Mouse (Mus musculus): ENCODE results near the gene Dnase1l3.
"Not testable (repeated sequence)": the region's sequence is repeated elsewhere in the genome, so short reads cannot be mapped to it uniquely, and the experiment has no call there.

Dnase1l3 gene

DNA sequence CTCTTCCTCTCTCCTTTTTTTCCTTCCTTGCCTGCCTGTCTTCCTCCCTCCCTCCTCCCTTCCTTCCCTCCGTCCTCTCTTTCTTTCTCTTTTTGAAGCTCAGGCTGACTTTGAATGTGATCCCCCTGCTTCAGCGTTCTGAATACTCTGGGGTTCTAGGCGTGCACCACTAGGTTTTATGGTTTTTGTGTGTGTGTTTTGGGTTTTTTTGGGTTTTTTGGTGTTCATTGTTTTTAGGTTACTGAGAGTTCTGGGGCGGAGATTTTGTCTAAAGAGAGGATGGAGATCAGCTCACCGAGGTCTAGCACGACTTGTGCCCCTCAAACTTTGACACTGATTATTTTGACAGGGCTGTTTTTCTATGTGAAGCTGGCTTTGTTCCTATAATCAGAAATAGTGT is 17.6 kb upstream of the Dnase1l3 start:
- no peak for DNase-seq (ENCODE audit: low spot score)

DNA sequence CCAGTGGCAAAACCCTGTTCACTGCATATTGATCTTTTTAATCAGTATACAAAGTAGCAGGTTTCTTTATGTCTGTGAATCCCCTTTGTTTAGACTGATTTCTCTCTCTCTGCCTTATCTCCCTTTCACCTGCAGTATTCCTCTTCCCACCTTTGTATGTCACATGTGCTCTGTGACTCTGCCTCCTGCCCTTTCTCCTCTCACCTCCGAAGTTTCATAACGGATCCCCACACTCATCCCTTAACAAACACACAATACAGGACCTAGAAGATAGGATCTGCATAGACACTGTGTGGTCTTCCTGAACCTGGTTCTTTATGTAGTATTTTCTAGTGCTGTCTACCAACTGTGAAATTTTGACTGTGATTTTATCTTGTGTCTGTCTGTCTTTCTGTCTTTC is 16.9 kb upstream of the Dnase1l3 start:
- DNase-seq (ENCODE audit: low spot score) = no peak

DNA sequence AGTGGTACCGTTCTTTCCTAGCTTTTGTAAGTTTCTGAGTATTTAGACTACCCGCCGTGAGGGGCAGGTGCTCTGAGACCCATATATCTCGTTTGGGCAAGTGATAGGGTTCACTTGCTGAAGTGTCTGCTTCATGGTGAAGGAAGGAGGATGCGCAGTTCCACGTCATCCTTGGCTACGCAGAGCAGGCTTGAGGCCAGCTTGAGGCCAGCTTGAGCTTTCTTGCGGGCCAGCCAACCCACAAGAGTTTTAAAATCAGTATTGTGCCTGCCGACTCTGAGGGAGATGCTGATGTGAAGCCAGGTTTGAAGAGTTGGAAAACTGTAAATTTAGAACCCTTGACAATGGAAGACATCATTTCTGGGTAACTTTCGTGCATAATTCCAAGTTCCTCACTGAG is 13.6 kb upstream of the Dnase1l3 start:
- no peak for DNase-seq (ENCODE audit: low spot score)

DNA sequence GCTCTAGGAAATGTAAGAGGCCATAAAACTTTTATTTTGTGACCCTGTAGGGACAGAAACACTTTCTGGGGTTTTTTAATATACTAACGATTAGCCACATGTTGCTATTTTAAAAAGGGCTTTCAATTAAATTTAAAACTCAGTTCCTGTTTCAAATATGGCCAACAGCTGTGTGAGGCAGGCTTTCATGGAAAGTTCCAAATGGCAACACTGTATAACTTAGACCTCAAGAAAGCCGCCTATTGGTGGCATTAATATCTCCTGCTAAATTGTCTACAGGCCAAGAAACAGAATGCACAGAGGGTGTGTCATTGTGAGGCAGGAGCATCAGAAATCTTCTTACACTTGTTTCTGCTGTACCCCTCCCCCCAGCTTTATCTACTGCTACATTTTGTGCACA is 13.1 kb upstream of the Dnase1l3 start:
- DNase-seq (ENCODE audit: low spot score) = no peak

DNA sequence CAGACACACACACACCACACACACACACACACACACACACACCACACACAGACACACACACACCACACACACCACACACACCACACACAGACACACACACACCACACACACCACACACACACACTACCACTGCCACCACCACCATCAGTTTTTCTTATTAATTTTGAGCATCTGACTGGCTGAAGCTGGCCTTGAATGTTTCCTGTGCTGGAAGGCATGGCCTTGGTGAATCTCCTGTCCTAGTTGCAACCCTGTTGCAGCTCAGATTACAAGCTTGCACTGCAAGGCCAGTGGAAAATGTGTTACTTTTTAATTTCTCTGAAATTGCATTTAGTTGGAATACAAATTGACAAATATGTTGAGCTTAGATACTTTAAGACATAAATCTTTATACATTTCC is 12.7 kb upstream of the Dnase1l3 start:
- DNase-seq (ENCODE audit: low spot score) = no peak

DNA sequence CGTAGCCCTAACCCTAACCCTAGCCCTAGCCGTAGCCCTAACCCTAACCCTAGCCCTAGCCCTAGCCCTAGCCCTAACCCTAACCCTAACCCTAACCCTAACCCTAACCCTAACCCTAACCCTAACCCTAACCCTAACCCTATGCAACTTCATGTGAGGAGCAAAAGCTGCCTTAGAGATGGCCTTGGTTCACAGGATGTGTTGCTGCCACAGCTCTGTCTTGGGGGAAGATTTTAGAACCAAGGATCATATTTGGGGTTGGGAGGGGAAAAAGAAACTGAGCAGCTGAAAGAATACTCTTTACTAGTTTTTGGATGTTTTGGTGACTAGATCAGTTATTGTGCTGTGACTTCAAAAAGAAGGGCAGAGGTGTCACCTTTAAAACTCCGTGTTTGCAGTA is 11.7 kb upstream of the Dnase1l3 start:
- not testable (repeated sequence) for DNase-seq (ENCODE audit: low spot score)

DNA sequence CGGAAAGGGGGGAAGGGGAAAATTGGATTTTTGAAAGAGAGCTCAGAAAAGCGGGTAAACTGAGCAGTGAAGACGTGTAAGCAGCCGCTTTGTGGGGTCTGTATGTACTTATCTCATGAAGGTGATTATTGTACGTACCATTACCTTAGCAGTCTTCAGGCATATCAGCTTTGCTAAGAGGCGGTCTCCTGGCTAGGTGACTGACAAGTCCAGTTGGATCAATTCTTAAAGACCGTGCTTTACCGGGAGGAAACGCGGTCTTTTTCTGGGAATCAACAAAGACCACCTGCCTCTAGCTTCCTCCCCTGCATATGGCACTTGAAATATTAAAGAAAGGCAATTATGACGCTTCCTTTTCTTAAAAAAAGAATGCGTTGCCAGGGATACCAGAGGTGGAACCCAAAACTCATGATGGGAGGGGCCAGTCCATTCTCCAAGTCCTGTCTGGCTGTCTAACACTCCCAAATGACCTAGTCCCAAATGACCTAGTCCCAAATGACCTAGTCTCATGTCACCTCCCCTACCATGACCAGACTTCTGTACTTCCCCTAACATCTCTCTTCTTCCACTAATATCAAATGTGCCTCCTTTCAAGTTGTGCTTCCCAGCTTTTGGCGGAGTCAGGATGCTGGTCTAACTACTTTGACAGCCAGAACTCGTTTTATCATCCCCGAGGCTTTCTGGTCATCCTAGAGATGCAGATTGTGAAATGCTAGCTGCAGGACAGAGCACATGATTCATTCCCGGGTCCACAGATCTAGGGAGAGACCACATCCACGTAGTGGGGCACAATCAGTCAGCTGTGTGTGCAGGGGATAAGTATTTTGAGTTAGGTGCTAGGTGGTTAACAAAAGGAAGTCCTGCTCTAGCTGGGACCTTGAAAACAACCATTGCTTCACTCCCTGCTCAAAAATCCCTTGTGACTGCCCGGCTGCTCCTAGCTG is 9.6 kb upstream of the Dnase1l3 start:
- DNase-seq (ENCODE audit: low spot score) = peak; percentile 13

DNA sequence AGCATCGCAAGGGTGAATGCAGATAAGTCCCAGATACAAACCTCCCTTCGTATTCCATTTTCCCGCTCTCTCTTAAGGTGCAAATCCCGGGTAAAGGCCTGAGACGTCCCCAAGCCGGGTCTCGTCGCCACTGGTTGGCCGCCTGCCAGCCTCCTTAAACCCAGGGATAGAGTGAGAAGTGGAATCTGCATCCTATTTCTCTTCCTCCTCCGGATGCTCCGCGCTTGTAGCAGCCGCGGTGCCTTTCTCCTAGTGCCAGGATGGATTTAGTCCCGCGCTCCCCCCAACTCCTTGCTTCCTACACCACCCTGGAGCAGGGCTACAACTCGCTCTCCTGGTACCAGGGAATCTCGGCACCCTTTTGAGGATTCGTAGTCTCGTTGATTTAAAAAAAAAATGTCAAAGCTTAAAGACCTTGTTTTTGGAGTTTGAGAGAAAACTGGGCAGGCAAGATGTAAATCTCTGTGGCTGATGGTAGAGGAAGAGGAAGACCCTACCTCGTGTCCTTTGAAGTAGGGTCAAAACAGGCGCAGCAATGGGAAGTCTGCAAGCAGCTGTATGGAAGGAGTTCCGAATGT is 8.8 kb upstream of the Dnase1l3 start:
- DNase-seq (ENCODE audit: low spot score) = no peak

DNA sequence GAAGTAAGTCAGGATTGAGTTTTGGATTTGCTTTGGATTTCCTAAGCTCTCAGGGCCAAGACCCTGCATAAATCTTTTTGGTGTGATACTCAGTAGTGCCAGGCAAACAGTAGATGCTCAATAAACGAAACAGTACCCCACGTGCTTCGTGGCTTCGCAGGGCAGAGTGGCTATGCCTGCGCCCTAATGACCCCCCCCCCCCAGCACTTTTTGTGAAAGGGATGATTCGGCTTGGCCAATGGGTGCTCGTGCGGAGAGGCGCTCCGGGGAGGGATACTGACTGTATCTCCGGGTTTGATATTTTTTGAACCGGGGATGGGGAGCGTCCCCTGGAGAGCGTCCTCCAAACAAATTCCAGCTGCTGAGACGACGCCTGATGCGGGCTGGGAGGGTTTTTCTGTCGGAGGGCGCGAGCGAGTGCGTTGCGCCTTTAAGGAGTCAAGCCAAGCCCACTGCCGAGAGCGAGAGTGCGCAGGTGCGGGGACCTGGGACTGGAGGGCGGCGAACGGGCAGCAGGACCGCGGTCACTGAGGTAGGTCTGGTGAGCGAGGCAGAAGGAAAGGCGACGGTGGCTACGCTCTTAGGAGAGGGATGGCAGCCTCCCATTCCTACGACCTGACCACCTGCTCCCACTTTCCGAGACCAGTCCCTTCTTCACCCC is 8.2 kb upstream of the Dnase1l3 start, which contains the start of gene Abhd6:
Gene Abhd6 (plus strand): TSS at position 471 of the 661 bp plus-strand sequence.
- DNase-seq (ENCODE audit: low spot score) = peak; percentile 94

DNA sequence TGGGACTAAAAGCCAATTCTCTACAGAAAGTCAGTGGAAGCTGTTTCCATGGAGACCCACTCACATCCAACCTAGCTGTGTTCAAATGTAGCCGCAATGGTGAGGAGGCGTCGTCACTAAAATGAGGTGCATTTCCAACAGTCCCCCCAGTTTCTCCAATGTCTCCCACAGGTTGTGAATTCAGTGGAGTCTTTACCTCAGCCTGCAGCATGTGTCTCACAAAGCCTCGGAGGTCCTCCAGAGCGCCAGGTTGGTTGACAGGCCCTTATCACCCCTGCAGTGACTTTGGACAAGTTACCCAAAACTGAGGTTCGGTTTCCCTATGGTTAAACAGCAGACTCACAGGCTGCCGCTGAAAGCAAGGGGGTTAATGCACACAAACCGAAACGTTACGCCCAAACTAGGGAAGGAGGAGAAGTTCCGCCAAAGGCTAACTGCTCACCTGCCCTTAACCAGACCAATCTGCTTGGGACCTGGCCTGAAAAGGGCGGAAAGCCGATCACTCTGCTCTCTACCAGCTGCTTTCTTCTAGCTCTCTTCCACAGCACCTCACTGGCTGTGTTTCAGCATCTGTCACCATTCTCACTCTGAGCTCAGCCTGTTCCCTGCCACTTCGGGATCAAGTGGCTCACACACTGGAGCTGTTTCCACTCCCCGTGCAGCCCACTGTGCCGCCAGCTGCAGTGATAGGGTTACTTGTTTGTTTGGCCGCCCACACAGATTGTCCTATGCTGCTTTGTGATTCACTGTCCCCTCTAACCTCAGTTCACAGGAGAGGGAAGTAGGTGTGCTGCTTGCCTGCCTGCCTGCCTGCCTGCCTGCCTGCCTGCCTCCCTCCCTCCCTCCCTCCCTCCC is 6.7 kb upstream of the Dnase1l3 start:
- no peak for DNase-seq (ENCODE audit: low spot score)

DNA sequence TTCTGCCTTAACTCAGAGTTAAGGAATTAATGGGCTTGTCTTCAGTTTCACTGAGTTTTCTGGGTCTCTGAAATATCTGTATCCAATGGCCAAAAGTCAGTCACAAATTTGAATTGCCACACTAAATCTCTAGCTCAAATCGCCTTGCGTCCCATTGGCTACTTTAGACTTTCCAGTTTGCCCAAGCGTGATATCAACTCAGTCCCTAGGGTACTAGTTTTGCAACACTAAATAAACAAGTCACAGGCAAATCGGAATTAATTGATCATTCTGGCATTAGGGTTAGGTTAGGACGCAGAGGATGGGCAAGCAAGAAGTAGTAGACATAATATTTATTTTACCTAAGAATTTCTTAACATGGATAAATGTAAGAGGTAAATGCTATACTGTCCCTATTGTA is 5.9 kb upstream of the Dnase1l3 start:
- no peak for DNase-seq (ENCODE audit: low spot score)

DNA sequence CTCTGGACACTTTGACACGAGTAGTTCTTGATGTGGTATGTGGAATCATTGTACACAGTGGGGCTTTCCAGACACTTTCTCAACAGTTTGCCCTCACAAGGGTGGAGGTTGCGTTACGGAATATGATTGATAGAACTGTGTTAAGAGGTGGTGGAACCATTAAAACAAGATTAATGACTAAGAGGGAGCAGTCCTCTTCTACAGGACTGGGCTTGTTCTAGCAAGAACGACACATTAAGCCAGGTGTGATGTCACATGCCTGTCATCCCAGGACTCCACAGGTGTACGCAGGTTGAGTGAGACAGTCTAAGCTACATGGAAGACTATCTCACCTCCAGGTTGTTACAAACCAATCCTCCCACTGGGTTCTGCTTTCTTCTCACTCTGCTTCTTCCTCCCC is 5.1 kb upstream of the Dnase1l3 start:
- no peak for DNase-seq (ENCODE audit: low spot score)

DNA sequence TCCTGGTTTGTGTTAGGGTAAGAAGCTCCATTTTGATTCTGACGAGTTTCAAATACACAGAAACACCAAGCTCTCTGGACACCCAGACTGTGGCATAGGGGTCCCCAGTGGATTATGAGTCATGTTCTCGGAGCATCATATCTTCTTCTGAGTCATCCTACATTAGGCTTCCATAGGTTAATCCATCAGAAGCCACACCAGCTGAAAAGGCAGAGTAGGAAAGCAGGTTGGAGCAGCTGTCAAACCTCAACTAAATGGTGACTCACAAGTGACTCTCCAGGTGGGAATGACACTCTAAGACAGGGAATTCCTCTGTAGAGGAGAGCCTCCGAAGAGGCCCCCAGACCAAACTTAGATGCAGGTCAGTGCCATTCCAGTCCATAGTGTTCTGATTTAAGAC is 4.7 kb upstream of the Dnase1l3 start:
- DNase-seq (ENCODE audit: low spot score) = no peak

DNA sequence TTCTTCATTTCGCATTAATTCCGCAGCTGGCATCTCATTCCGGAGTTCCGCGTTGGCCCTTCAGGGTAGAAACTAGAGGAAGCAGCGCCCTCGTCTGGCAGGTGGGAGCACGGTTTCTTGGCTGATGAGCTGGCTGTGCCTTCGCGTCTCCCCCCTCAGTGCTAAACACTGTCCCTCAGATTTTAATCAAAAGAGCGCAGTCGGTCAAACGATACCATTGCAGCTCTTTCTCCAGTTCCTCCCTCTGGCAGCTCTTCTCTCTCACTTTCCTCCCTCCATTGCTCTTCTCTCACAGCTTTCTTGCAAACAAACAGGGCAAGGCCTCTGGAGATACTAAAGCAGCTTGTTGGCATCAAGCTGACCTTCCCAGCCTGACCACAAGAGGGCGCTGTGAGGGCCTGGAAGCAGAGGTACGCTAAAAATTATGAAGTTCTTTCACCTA is 2.9 kb upstream of the Dnase1l3 start:
- DNase-seq (ENCODE audit: low spot score) = peak; percentile 94

DNA sequence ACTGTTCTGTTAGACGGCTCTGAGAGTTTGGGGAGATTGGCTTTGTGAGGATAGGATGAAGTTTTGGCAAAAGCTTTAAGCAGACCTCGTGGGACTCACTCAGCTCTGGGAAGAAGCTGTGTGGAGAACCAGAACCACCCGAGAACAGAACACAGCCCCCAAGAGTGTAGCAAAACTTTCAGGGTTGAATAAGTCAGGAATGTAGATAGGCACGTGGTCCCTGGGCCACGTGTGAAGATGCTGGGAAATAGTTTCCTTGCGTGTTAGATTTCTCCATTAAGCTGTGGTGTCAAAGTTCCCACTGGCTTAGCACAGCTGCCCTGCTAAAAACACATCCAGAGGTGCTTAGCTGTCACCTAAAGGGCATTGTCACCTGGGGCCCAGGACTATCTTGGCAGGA is 2.2 kb downstream of the Dnase1l3 start:
- DNase-seq (ENCODE audit: low spot score) = no peak

DNA sequence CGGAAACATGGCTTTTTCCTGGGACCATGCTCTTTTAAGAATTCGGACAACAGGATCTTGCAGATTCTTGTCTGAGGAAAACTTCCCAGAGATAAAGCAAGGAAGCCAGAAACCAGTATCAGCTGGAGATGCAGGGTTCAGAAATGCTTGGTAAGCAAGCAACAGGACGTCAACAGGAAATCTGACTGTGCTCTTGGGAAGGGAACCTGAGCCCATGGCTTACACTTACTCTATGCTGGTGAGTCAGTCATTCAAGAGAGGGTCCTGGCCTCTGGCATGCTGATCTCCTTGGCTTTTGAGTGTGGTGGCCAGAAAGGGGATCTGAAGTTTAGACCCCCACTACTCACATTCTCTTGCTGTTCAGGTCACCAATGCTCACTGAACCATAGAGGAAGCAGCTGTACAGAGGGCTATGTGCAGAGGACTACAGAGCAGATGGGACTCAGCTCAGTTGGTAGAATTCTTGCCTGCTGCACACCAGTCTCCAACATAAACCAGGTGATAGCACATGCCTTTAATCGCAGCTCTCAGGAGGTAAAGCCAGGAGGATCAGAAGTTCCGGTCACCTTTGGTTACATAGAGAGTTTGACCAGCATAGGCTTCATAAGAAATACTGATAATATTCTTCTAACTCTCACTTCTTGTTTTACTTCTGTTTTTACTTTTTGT is 3.1 kb downstream of the Dnase1l3 start:
- peak; percentile 47 for DNase-seq (ENCODE audit: low spot score)

DNA sequence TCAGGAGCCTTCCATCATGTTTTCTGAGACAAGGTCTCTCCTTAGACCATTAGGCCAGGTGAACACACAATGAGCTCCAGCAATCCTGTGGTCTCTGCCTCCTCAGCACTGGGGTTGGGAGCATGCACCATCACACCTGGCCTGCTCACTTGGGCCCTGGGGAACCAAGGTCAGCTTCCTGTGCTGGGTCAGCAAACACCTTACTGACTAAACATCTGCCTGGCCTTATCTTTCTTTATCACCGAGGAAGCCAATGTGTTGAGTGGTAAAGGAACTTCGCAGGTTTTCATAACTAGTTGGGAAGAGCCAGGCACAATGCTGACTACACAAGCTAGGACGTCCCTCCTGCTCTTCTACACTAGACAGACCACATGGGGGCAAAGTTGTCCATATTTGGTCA is 4.4 kb downstream of the Dnase1l3 start:
- DNase-seq (ENCODE audit: low spot score) = no peak

DNA sequence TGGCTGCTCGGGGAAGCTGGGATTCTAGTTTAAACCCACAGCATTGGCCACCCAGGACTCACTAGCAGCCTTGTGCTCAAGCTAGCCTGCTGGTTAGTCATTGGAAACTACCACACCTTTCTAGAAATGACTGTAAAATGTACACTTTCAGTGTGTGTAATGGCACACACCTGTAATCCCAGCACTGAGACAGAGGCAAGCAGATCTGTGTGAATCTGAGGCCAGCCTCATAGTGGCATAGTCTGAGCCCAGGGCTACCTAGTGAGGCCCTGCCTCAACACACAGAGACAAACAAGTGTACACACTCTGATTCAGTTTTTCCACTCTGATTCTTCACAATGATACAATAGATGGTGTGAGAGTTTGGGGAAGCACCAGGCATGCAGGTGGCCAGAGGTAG is 5.0 kb downstream of the Dnase1l3 start:
- no peak for DNase-seq (ENCODE audit: low spot score)

DNA sequence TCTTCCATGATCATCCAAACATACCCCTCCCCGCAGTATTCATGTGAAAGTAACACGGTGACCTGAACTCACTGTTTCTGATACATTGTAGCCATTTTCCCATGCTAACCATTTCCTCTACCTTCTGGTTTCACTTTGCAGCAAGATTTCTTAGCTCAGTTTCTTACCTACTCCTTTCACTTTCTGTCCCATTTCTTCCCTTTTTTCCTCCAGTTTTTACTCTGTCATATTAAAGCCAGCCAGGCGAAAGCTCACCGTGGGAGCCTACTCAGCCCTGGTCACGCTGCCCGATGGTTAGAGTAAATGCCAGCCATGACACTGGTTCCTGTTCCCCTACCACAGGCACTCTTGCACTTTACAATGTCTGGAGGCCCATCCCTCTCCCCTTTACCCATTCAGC is 7.5 kb downstream of the Dnase1l3 start:
- DNase-seq (ENCODE audit: low spot score) = no peak

DNA sequence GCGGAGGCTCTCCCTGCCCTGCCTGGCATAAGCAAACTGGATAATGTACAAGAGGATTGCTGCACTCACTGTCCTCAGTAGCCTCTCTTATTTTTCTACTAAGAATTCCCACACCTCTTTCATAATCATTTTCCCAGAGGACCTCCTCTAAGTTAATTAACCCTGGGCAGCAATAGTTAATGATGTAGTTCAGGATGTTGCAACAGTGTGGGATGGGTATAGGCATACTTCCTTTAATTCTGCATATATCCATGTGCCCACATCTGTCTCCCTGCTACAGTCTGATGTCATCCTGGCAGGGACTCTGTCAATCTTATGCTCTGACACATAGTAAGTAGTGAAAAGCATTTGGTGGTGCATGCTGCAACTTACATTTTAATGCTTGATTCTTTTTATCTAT is 13.1 kb downstream of the Dnase1l3 start:
- DNase-seq (ENCODE audit: low spot score) = no peak

DNA sequence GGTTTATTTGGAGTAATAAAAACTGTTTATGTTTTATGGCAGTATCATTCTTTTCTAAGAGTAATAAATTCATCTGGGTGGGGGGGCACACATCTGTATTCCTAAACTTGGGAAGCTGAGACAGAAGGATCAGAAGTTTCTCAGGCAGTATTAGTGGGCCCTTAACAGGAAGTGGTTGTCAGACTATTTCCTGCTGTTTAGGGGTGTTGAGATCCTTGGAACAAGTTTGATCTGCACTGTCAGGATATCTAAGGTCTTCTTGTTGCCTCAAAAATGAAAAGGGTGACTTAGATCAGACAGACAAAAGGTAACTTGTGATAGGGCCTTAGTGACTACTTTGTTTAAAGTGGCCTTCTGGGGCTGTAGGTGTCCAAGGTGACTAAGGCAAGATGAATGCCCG is 16.2 kb downstream of the Dnase1l3 start:
- DNase-seq (ENCODE audit: low spot score) = no peak

DNA sequence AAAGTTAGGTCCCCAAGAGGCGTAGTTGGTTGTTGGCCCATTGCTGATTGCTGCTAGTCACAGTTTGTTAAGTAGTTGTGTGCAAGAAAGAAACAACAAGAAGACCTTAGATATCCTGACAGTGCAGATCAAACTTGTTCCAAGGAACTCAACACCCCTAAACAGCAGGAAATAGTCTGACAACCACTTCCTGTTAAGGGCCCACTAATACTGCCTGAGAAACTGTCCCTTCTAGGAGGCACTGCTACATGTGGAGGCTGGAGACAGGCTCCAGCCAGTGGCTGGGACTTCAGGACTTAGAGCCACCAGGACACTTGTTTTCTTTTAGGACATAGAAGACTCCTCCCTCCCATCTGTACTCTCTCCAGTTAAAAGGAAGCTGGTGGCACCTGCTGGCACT is 16.9 kb downstream of the Dnase1l3 start:
- DNase-seq (ENCODE audit: low spot score) = no peak

All from embryo, embryonic 10 days (tissue).